Mouse (Mus musculus) layer of hippocampus, adult 8-10 months (tissue): ENCODE data around the gene Zfp1. TPM values are rescaled to one million over a fixed set of nuclear protein-coding genes. Genes with fewer than 3 reads are reported as not detected.
A peak's percentile ranks its signal among the peaks of the same experiment; 100 is the strongest.

Experiments used
- DNase-seq, 2 experiments: peaks; one replicate each; pipeline ENCODE4 v3.0.0; 2022; ENCODE audit warnings: low spot score in 2 of 2
- microRNA-seq, 2 experiments: library from miRNA; unstranded; fragments of <30 nt; microRNA quantifications; one replicate each; pipeline ENCODE4 v1.2.0; 2022
- total RNA-seq, 4 experiments: library from RNA; stranded (reverse); gene quantifications; 2 replicates each; pipeline ENCODE4 v1.2.4; 2022

Gene Zfp1
- total RNA-seq, 4 experiments from 2014 or later: 21.7 to 23.9 (median 22.5) TPM

DNA sequence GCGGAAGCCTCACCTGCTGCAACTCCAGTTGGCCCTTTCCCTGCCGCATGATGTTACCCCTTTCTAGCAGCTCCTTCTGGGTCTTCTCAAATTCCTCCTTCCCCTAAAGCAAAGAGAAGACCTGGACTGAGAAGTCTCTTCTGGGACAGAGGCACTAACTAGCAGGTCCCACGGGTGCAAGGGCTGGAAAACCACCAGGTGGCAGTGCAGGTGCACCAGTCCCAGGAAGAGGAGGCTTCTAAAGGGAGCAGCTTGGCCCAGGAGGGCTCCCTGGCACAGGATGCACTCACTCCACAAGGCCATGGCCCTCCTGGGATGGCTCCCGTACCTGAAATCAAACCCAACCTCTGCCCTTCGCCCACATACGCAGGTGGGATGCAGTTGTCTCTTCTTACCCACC lies 69.4 kb downstream of the Zfp1 start:
- peak in 1 of 2 experiments; percentile 65 for DNase-seq

DNA sequence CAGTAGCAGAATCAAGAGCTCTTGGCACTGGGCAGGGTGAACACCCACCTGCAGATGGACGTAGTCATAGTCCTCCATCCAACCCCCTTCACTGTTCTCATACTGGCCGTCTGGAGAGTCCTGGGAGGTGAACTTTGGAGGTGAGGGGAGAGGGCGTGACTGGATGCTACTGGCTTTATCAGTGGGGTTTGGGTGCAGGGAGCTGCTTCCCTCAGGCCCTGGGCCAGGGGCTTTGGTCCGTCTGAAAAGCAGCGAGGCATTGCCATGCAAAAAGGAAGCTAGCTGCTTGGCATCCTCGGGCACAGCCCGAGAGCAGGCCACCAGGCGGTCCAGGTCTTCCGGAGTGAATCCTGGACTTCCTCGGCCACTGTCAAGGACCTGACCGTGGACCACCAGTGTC lies 70.1 kb downstream of the Zfp1 start:
- DNase-seq: no peak

DNA sequence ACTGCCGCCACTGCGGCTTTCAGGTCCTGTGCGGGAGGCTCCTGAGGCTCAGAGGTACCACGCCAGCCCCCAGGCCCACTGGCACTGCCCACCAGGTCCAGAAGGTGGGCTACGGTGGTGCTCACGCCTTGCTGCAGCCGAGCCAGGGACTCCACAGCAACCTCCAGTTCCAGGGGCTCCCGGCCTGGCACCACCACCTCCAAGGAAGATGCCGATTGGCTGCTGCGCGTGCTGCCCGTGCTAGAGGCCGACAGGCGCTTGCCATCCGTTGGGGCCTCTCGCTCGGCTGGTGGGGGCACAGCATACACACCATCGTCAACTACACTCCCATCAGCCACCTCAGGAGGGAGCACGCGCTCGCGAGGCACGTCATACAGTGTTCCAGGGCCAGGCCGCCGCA lies 70.6 kb downstream of the Zfp1 start:
- no peak for DNase-seq

DNA sequence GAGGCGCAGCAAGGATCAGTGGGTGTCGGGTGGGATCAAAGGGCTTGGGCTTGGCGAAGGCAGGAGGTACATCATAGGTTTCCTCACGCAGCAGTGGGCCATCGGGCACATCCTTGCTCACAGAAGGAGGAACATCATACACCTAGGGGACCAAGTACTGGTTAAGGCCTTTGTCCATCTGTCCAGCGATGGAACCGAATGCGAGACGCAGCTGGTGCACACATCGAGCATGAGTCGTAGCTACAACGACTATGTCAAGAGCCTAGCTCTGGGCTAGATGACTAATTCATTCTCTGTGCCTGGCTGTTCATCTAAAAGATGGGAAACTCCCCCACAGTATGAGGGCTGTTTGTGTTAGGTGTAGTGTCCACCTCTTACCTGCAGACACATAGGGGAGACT lies 71.1 kb downstream of the Zfp1 start:
- no peak for DNase-seq

DNA sequence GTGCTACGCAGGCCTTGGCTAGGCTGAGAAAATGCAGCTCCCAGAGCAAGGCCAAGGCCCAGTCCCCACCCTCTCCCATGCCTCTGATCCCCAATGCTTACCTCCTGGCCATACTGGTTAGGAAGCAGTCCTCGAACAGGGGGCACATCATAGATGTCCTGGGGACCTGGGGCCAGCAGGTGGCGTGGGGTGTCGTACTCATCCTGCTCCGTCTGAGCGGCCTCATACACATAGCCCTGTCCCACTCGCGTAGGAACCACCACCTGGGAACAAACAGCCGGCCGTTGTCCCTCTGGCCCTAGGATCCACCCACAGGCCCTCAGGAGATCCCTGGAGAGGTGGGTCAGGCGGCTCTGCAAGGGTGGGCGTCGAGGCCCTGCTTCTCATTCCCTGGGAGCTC lies 72.3 kb downstream of the Zfp1 start:
- DNase-seq: no peak

DNA sequence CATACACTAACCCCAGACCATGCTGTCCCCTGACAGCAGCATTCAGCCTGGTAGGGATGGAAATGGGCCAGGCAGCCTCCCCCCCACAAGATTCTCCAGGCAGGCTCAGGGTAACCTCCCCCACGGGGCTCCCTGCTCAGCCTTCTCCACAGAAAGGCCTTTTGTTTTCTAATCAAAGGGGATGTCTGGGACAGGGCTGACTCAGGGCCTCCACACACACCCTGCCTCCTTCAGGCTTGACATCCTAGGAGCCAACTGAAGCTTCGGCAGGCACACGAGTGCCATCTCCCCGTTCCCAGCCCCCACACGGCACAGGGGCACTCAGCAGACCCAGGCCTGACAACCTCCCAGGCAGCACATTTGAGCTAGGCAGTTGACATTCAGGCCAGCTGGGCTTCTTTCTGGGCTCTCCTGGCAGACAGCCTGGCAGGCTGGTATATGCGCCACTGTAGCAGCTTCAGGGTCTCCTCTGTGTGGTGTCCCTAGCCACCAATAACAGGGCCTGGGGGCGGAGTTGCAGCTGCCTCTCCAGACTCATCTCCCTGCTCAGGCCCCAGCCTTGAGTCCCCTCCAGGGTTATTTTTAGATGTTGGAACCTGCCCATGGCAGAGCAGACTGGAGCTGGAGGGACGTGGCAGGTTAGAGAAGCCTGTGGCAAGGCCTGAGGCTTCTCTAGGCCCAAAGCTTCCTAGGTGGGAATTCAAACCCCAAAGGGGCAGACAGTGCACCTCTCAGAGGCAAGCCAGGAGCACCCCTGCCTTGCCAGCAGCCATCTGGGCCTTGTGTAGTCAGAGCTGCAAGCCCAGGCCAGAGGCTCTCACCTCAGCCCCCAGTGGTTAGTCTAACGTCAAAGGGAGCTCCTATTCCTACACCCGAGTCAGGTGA lies 73.6 kb downstream of the Zfp1 start:
- DNase-seq: peak; percentile 77 to 87

DNA sequence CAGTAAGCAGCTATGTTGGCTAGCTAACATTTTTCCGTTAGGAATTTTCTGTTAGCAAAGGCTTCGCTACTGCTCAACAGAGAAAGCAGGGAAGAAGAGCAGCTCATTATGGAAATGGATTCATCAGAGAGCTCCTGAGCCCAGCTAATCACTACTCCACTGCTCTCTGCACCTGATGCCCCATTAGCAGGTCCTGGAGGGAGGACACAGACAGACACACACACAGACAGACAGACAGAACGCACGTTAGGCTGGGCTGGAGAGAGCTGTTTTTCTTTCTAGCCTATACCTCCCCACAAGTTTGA lies 74.2 kb downstream of the Zfp1 start:
- DNase-seq: no peak

DNA sequence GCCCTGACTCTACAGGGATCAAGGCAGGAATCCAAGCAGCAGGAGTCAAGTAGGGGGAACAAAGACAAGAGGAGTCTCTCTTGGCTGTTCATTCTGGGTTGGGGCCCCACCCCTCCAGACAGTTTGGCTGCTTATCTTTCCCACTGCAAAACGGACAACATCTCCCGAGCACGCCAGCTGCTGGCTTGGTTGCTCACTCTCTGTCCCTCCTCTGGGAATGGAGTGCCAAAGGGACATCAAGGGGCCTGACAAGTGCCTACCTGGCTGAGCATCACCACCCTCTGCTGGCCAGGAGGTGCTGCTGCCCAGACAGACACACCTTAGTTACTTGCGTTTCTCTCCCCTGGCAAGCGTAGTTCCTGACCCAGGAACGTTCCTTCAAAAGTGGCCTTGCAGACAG lies 74.7 kb downstream of the Zfp1 start:
- DNase-seq: no peak

DNA sequence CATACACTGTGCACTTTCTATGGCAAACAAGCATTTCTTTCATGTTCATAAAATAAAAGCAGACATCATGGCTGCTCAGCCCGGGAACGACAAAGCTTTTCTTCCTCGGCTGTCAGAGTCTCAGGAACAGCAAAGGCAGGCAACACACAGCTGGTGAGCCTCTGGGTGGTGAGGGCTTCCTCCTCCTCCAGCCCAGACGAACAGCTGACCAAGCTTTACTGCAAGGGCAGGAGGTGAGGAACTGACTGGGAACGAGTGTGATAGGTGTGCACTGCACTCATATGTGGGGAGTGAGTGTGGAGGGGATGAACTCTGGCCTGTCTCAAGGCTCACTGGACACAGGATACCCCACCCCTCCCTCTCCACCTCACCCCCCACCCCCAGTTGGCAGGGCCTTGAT lies 75.7 kb downstream of the Zfp1 start:
- no peak for DNase-seq

DNA sequence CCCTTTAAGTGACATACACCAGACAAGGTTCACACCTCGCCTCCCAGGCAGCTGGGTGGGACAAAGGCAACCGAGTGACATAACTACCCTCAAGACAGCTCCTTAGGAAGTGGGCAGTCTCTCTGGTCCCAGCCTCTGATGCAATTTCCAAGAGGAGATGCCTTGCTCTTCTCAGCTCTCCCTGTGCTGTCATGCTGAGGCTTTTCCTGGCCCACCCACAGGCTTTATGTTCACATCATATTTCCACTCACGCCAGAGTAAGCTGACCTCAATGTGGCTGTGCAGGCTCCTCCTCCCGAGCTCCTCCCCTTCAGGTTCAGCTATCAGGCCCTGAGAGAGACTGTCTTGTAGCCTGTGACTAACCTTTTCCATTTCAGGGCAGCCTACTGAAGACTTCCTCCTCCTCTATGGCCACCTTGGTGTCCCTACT lies 76.9 kb downstream of the Zfp1 start:
- no peak for DNase-seq

Small RNA genes lying within 50 kb of the gene (microRNA-seq; reads per million reads assigned to microRNA genes)
- 0 reads per million in 2 experiments for gene Mir7076

Other genes starting within 250 kb of the Zfp1 start
- gene Fa2h, start 249.6 kb upstream of the Zfp1 start, total RNA-seq: 10 to 100 TPM; 22.2 to 31.0 (median 25.0) TPM
- gene Wdr59, start 121.3 kb upstream of the Zfp1 start, total RNA-seq: 10 to 100 TPM; 22.7 to 24.5 (median 23.7) TPM
- 100 to 1,000 TPM in 1 of 4 experiments, 10 to 100 TPM in 3; 89.8 to 117 (median 93.0) TPM for gene Znrf1, start 107.3 kb upstream of the Zfp1 start, total RNA-seq
- gene Ldhd, start 13.0 kb upstream of the Zfp1 start, total RNA-seq: 1 to 10 TPM; 7.5 to 9.6 (median 9.0) TPM
- gene Ctrb1, start 47.6 kb downstream of the Zfp1 start, total RNA-seq: not detected
- 10 to 100 TPM; 58.8 to 73.3 (median 62.6) TPM for gene Bcar1, start 100.4 kb downstream of the Zfp1 start, total RNA-seq
- gene Cfdp1, start 210.9 kb downstream of the Zfp1 start, total RNA-seq: 10 to 100 TPM; 62.3 to 84.3 (median 70.8) TPM
- gene Tmem170, start 233.3 kb downstream of the Zfp1 start, total RNA-seq: 1 to 10 TPM; 3.7 to 5.4 (median 4.3) TPM